Comparison of ENCODE assay signal across 9 mouse cellular contexts in the genomic region with DNA sequence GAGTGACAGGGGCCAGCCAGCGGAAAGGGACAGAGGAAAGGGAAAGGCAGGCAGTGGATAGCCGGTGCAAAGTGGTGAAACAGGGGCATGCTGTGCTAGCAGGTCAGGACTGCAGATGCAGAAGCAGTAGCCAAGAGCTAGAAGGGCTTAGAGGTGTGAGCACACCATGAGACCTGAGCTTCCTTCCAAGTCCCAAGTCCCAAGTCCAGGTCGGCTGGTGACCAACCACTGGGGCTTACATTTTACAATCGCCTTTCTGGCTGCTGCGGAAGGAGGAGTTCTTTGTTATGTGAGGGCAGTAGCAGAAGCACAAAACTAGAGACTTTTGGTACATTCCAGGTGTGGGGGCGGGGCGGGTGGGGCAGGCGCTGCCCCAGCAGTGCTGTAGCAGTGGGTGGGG. TPM values are rescaled to one million over a fixed set of nuclear protein-coding genes. Genes with fewer than 3 reads are reported as not detected.
DNase-seq lines count a peak whose midpoint lies in the region; ATAC-seq and TF ChIP-seq lines count a peak whose summit lies in the region.
"Had no signal": no experiment of that assay in that cellular context is flagged by ENCODE, and none has a peak within 500 bp of the region (broad histone marks: within the 10 kb centered on the region; RNA-seq: fewer than 3 reads in every experiment).

No protein-coding gene starts in this region.

- no peaks in the 10 kb centered on the region for H3K27me3 ChIP-seq in cerebellum, adult 2 months (ENCODE audit: control insufficient read depth, insufficient read depth, low read length)
- H3K27me3 ChIP-seq in E14TG2a.4 (ENCODE audit: insufficient read depth, low read length), result no peaks in the 10 kb centered on the region
- no peaks in the 10 kb centered on the region for H3K27me3 ChIP-seq in heart, embryonic 12.5 days (replicated peaks)

- H3K9me3 ChIP-seq in E14TG2a.4 (ENCODE audit: low read length), result no peaks in the 10 kb centered on the region
- no peaks in the 10 kb centered on the region for H3K9me3 ChIP-seq in heart, embryonic 12.5 days (replicated peaks)

- TF ChIP-seq POLR2A in cerebellum, adult 2 months (IDR thresholded peaks at IDR 0.05; ENCODE audit: borderline replicate concordance, insufficient read depth, low read length), result no peak

- H3K27ac ChIP-seq in cerebellum, adult 2 months (ENCODE audit: insufficient read depth, low read length), result no peak overlapping the region
- H3K27ac ChIP-seq in heart, embryonic 12.5 days (ENCODE audit: poor library complexity, severe bottlenecking), result 0 out of 2 replicates have a peak overlapping the region, but pooled peaks have one; percentile 3
- H3K27ac ChIP-seq: macrophage had no signal

- 45% methylated on average over 8 of the region's 8 CpGs for whole genome bisulfite sequencing in cerebellum, adult 2 months
- WGBS in heart, embryonic 12.5 days, result 14% methylated on average over 8 of the region's 8 CpGs

- peak; percentile 61 to 68 for DNase-seq in cerebellum, adult 2 months
- no peak for DNase-seq in cerebellum, postnatal 4 days (ENCODE audit: low spot score in 2 of 2)
- DNase-seq in kidney, postnatal 36 days, result peak; percentile 84 to 90
- DNase-seq in Muller cell, postnatal 12 days (ENCODE audit: inconsistent ontology term), result no peak
- no peak for DNase-seq in frontal cortex, postnatal 25 days (ENCODE audit: low spot score in 2 of 2)
- no peak for DNase-seq in layer of hippocampus, adult 9-10 months (ENCODE audit: low spot score)

- 0 out of 2 replicates have a peak overlapping the region, but pooled peaks have one; percentile 20 for H3K4me2 ChIP-seq in heart, embryonic 12.5 days

- peaks cover 31% of the 10 kb centered on the region for H3K4me1 ChIP-seq in cerebellum, adult 2 months (ENCODE audit: control insufficient read depth, insufficient read depth, low read length)
- H3K4me1 ChIP-seq in E14TG2a.4 (replicated peaks; ENCODE audit: low read depth, low read length), result peaks cover 79% of the 10 kb centered on the region
- peaks cover 71% of the 10 kb centered on the region for H3K4me1 ChIP-seq in heart, embryonic 12.5 days (replicated peaks)

- TF ChIP-seq CTCF in cerebellum, adult 2 months (IDR thresholded peaks at IDR 0.05; ENCODE audit: borderline replicate concordance, insufficient read depth, low read depth, low read length), result no peak
- TF ChIP-seq CTCF in E14TG2a.4 (conservative IDR thresholded peaks at IDR 0.05; ENCODE audit: low read length), result no peak

- H3K9ac ChIP-seq in heart, embryonic 12.5 days, result peak overlapping the region; percentile 13; the same call in 1 of the 2 replicates

- ATAC-seq in heart, embryonic 12.5 days (ENCODE audit: insufficient number of reproducible peaks, low FRiP score), result no peak

- H3K36me3 ChIP-seq in E14TG2a.4 (ENCODE audit: insufficient read depth, low read length), result peaks cover 3% of the 10 kb centered on the region; the same call in 1 of the 2 replicates
- H3K36me3 ChIP-seq in heart, embryonic 12.5 days, result peaks cover 12% of the 10 kb centered on the region; the same call in 1 of the 2 replicates

- H3K4me3 ChIP-seq in cerebellum, adult 2 months (replicated peaks; ENCODE audit: insufficient read depth, low read depth, low read length), result no peak overlapping the region
- H3K4me3 ChIP-seq in E14TG2a.4 (replicated peaks; ENCODE audit: low read length), result peak overlapping the region; percentile 46
- H3K4me3 ChIP-seq in heart, embryonic 12.5 days, result no peak overlapping the region

RNA-seq across cellular contexts. Expression of a gene that starts 56.5 kb away (rescaled TPM):
- 8.1 and 9.3 TPM in 2 replicates for polyA plus RNA-seq in cerebellum, adult 2 months (2012; rRNA removed)
- polyA plus RNA-seq in heart, embryonic 12.5 days (2016; fragmentation: Nextera tagmentation; extraction: Ambion mirVana), result 50.0 and 58.0 TPM in 2 replicates

Comparison
In these comparisons a context has a peak if more than half of its experiments do, and no peak if none do; other contexts are left out.
1. DNase-seq: peak in cerebellum, adult 2 months (2 of 2) and kidney, postnatal 36 days (2 of 2); none in cerebellum, postnatal 4 days (0 of 2), Muller cell, postnatal 12 days (single experiment), frontal cortex, postnatal 25 days (0 of 2) and layer of hippocampus, adult 9-10 months (single experiment).